Mouse (Mus musculus): ENCODE data around the gene Isg20. TPM values are rescaled to one million over a fixed set of nuclear protein-coding genes. Genes with fewer than 3 reads are reported as not detected.

Isg20 gene
- polyA plus RNA-seq, 1 experiment = 194 TPM

GRCm38 (mm10) chr7:78938957-78939602, 25.9 kb downstream of the Isg20 start:
- no peaks in the 10 kb centered on the region for H3K36me3 ChIP-seq (ENCODE audit: control insufficient read depth, insufficient read depth, low read length)
- H3K27ac ChIP-seq (ENCODE audit: control insufficient read depth, insufficient read depth, low read length) = no peak overlapping the region
- H3K4me3 ChIP-seq (ENCODE audit: control insufficient read depth, insufficient read depth, low read length) = no peak overlapping the region

GRCm38 (mm10) chr7:78940971-78941370, 27.7 kb downstream of the Isg20 start:
- no peaks in the 10 kb centered on the region for H3K36me3 ChIP-seq (ENCODE audit: control insufficient read depth, insufficient read depth, low read length)
- H3K27ac ChIP-seq (ENCODE audit: control insufficient read depth, insufficient read depth, low read length) = no peak overlapping the region
- WGBS = 81% methylated on average over 3 of the region's 3 CpGs
- TF ChIP-seq POLR2A (IDR thresholded peaks at IDR 0.05; ENCODE audit: control insufficient read depth, extremely low read depth, insufficient read depth, low read length, poor library complexity) (no peak), CTCF (IDR thresholded peaks at IDR 0.05; ENCODE audit: borderline replicate concordance, control insufficient read depth, extremely low read depth, insufficient read depth, low read length, poor library complexity) (no peak)
- H3K4me1 ChIP-seq (replicated peaks; ENCODE audit: control insufficient read depth, insufficient read depth, low read length) = no peaks in the 10 kb centered on the region
- no peak overlapping the region for H3K4me3 ChIP-seq (ENCODE audit: control insufficient read depth, insufficient read depth, low read length)
- no peak for DNase-seq
- H3K27me3 ChIP-seq (ENCODE audit: control insufficient read depth, insufficient read depth, low read length) = no peaks in the 10 kb centered on the region

More at GRCm38 (mm10) chr7:78938957-78939602, 25.9 kb downstream of the Isg20 start:
- WGBS = 72% methylated on average over 19 of the region's 19 CpGs
- H3K27me3 ChIP-seq (ENCODE audit: control insufficient read depth, insufficient read depth, low read length) = no peaks in the 10 kb centered on the region
- H3K4me1 ChIP-seq (replicated peaks; ENCODE audit: control insufficient read depth, insufficient read depth, low read length) = no peaks in the 10 kb centered on the region
- no peak for TF ChIP-seq POLR2A (IDR thresholded peaks at IDR 0.05; ENCODE audit: control insufficient read depth, extremely low read depth, insufficient read depth, low read length, poor library complexity)
- TF ChIP-seq CTCF (IDR thresholded peaks at IDR 0.05; ENCODE audit: borderline replicate concordance, control insufficient read depth, extremely low read depth, insufficient read depth, low read length, poor library complexity) = no peak
- no peak for DNase-seq

GRCm38 (mm10) chr7:78942544-78942943, 29.3 kb downstream of the Isg20 start:
- DNase-seq = no peak
- WGBS = 92% methylated on average over 2 of the region's 2 CpGs
- Histone ChIP-seq H3K36me3 (ENCODE audit: control insufficient read depth, insufficient read depth, low read length) (no peaks in the 10 kb centered on the region), H3K27ac (ENCODE audit: control insufficient read depth, insufficient read depth, low read length) (no peak overlapping the region), H3K27me3 (ENCODE audit: control insufficient read depth, insufficient read depth, low read length) (no peaks in the 10 kb centered on the region), H3K4me3 (ENCODE audit: control insufficient read depth, insufficient read depth, low read length) (no peak overlapping the region), H3K4me1 (replicated peaks; ENCODE audit: control insufficient read depth, insufficient read depth, low read length) (no peaks in the 10 kb centered on the region)
- no peak for TF ChIP-seq POLR2A (IDR thresholded peaks at IDR 0.05; ENCODE audit: control insufficient read depth, extremely low read depth, insufficient read depth, low read length, poor library complexity)
- TF ChIP-seq CTCF (IDR thresholded peaks at IDR 0.05; ENCODE audit: borderline replicate concordance, control insufficient read depth, extremely low read depth, insufficient read depth, low read length, poor library complexity) = no peak

GRCm38 (mm10) chr7:78953886-78954572, 40.8 kb downstream of the Isg20 start:
- no peak for DNase-seq
- TF ChIP-seq CTCF (IDR thresholded peaks at IDR 0.05; ENCODE audit: borderline replicate concordance, control insufficient read depth, extremely low read depth, insufficient read depth, low read length, poor library complexity) (no peak), POLR2A (IDR thresholded peaks at IDR 0.05; ENCODE audit: control insufficient read depth, extremely low read depth, insufficient read depth, low read length, poor library complexity) (no peak)
- Histone ChIP-seq H3K4me3 (ENCODE audit: control insufficient read depth, insufficient read depth, low read length) (no peak overlapping the region), H3K27me3 (ENCODE audit: control insufficient read depth, insufficient read depth, low read length) (no peaks in the 10 kb centered on the region), H3K4me1 (replicated peaks; ENCODE audit: control insufficient read depth, insufficient read depth, low read length) (no peaks in the 10 kb centered on the region), H3K36me3 (ENCODE audit: control insufficient read depth, insufficient read depth, low read length) (no peaks in the 10 kb centered on the region), H3K27ac (ENCODE audit: control insufficient read depth, insufficient read depth, low read length) (no peak overlapping the region)
- WGBS = 36% methylated on average over 11 of the region's 11 CpGs

GRCm38 (mm10) chr7:78954619-78955018, 41.4 kb downstream of the Isg20 start:
- Histone ChIP-seq H3K36me3 (ENCODE audit: control insufficient read depth, insufficient read depth, low read length) (no peaks in the 10 kb centered on the region), H3K27me3 (ENCODE audit: control insufficient read depth, insufficient read depth, low read length) (no peaks in the 10 kb centered on the region), H3K4me3 (ENCODE audit: control insufficient read depth, insufficient read depth, low read length) (no peak overlapping the region), H3K4me1 (replicated peaks; ENCODE audit: control insufficient read depth, insufficient read depth, low read length) (no peaks in the 10 kb centered on the region), H3K27ac (ENCODE audit: control insufficient read depth, insufficient read depth, low read length) (no peak overlapping the region)
- DNase-seq = no peak
- TF ChIP-seq CTCF (IDR thresholded peaks at IDR 0.05; ENCODE audit: borderline replicate concordance, control insufficient read depth, extremely low read depth, insufficient read depth, low read length, poor library complexity) (no peak), POLR2A (IDR thresholded peaks at IDR 0.05; ENCODE audit: control insufficient read depth, extremely low read depth, insufficient read depth, low read length, poor library complexity) (no peak)
- WGBS = 88% methylated on average over 6 of the region's 6 CpGs

- no peaks in the 10 kb centered on the region for H3K27me3 ChIP-seq (ENCODE audit: control insufficient read depth, insufficient read depth, low read length)
- no peaks in the 10 kb centered on the region for H3K36me3 ChIP-seq (ENCODE audit: control insufficient read depth, insufficient read depth, low read length)
- TF ChIP-seq CTCF (IDR thresholded peaks at IDR 0.05; ENCODE audit: borderline replicate concordance, control insufficient read depth, extremely low read depth, insufficient read depth, low read length, poor library complexity) (no peak), POLR2A (IDR thresholded peaks at IDR 0.05; ENCODE audit: control insufficient read depth, extremely low read depth, insufficient read depth, low read length, poor library complexity) (no peak)
- no peak overlapping the region for H3K27ac ChIP-seq (ENCODE audit: control insufficient read depth, insufficient read depth, low read length)
- no peaks in the 10 kb centered on the region for H3K4me1 ChIP-seq (replicated peaks; ENCODE audit: control insufficient read depth, insufficient read depth, low read length)
- no peak for DNase-seq
- whole genome bisulfite sequencing = 91% methylated on average over 6 of the region's 6 CpGs
- no peak overlapping the region for H3K4me3 ChIP-seq (ENCODE audit: control insufficient read depth, insufficient read depth, low read length)
These were observed 41.9 kb downstream of the Isg20 start for GRCm38 (mm10) chr7:78955086-78955485.

Measured in thymus, adult 2 months (tissue).